Mouse (Mus musculus): Measurements from ENCODE around the gene Bhlha9.
"Not testable (repeated sequence)": the region's sequence is repeated elsewhere in the genome, so short reads cannot be mapped to it uniquely, and the experiment has no call there.

The Bhlha9 gene

GRCm38 (mm10) chr11:76661790-76662468, 10.3 kb upstream of the Bhlha9 start:
- in situ Hi-C loops (cut with MboI, MseI) = no loop called here

- in situ Hi-C loops (cut with MboI, MseI) = no loop called here
Measured at GRCm38 (mm10) chr11:76666002-76666649, 6.1 kb upstream of the Bhlha9 start.

GRCm38 (mm10) chr11:76667807-76668206, 4.5 kb upstream of the Bhlha9 start:
- in situ Hi-C loops (cut with MboI, MseI) = no loop called here

GRCm38 (mm10) chr11:76672561-76673384, 503 bp downstream of the Bhlha9 start:
- in situ Hi-C loops (cut with MboI, MseI) = loop anchor here (5.0 kb wide), 1 partner anchor 90 kb away; the partner anchor contains the start of gene Gosr1

GRCm38 (mm10) chr11:76674199-76674598, 1.9 kb downstream of the Bhlha9 start:
- in situ Hi-C loops (cut with MboI, MseI) = loop anchor here (5.0 kb wide), 1 partner anchor 88 kb away; the partner anchor contains the start of gene Gosr1

- in situ Hi-C loops (cut with MboI, MseI) = loop anchor here (5.0 kb wide), 1 partner anchor 88 kb away; the partner anchor contains the start of gene Gosr1
Measured at GRCm38 (mm10) chr11:76674704-76675103, 2.4 kb downstream of the Bhlha9 start.

- in situ Hi-C loops (cut with MboI, MseI) = not testable (repeated sequence)
Measured at GRCm38 (mm10) chr11:76679508-76679907, 7.2 kb downstream of the Bhlha9 start, which contains the start of gene Trarg1. Gene Trarg1, plus strand, starts transcription at chr11:76679808.

GRCm38 (mm10) chr11:76685604-76686003, 13.3 kb downstream of the Bhlha9 start:
- in situ Hi-C loops (cut with MboI, MseI) = no loop called here

- in situ Hi-C loops (cut with MboI, MseI) = no loop called here
Measured at GRCm38 (mm10) chr11:76692096-76692495, 19.8 kb downstream of the Bhlha9 start.

GRCm38 (mm10) chr11:76695810-76696209, 23.5 kb downstream of the Bhlha9 start:
- in situ Hi-C loops (cut with MboI, MseI) = no loop called here

- in situ Hi-C loops (cut with MboI, MseI) = no loop called here
Measured at GRCm38 (mm10) chr11:76699626-76700025, 27.4 kb downstream of the Bhlha9 start.

- in situ Hi-C loops (cut with MboI, MseI) = no loop called here
Measured at GRCm38 (mm10) chr11:76707656-76708055, 35.4 kb downstream of the Bhlha9 start.

GRCm38 (mm10) chr11:76708066-76708465, 35.8 kb downstream of the Bhlha9 start:
- in situ Hi-C loops (cut with MboI, MseI) = no loop called here

GRCm38 (mm10) chr11:76708881-76709280, 36.6 kb downstream of the Bhlha9 start:
- in situ Hi-C loops (cut with MboI, MseI) = no loop called here

- in situ Hi-C loops (cut with MboI, MseI) = no loop called here
Measured at GRCm38 (mm10) chr11:76709625-76710452, 37.6 kb downstream of the Bhlha9 start.

GRCm38 (mm10) chr11:76717000-76717399, 44.7 kb downstream of the Bhlha9 start:
- in situ Hi-C loops (cut with MboI, MseI) = no loop called here

All from regulatory T cell (primary cell).